Mouse (Mus musculus) stomach, embryonic 14.5 days (tissue): ENCODE measurements around the gene Gm47995. TPM values are rescaled to one million over a fixed set of nuclear protein-coding genes. Genes with fewer than 3 reads are reported as not detected.
A peak's percentile ranks its signal among the peaks of the same experiment; 100 is the strongest.

Experiments used
- ATAC-seq: fragments of 200-750 bp; cut with Nextera tagmentation; 2 replicates; pipeline ENCODE4 v1.8.0; 2017; ENCODE audit warnings: low read depth, moderate TSS enrichment; ENCODE audit not compliant: insufficient number of reproducible peaks, insufficient read depth, low FRiP score
- H3K27ac ChIP-seq: fragments of 300-500 bp; sonication (generic); 2 replicates; pipeline ENCODE4 v1.5.1; 2014; ENCODE audit warnings: mild to moderate bottlenecking, low read length, moderate library complexity, mixed read lengths
- H3K27me3 ChIP-seq: fragments of 300-500 bp; sonication (generic); 2 replicates; pipeline ENCODE4 v1.6.1; 2014; ENCODE audit warnings: low read length, control low read depth, mixed read lengths; ENCODE audit not compliant: control insufficient read depth, insufficient read depth
- H3K36me3 ChIP-seq: fragments of 300-500 bp; sonication (generic); 2 replicates; pipeline ENCODE4 v1.6.1; 2014; ENCODE audit warnings: mild to moderate bottlenecking, control low read depth, low read length, moderate library complexity, mixed read lengths; ENCODE audit not compliant: control insufficient read depth, insufficient read depth
- H3K4me1 ChIP-seq: fragments of 300-500 bp; sonication (generic); 2 replicates; pipeline ENCODE4 v1.6.1; 2014; ENCODE audit warnings: low read length, control low read depth, mixed read lengths; ENCODE audit not compliant: control insufficient read depth, insufficient read depth
- H3K4me2 ChIP-seq: fragments of 300-500 bp; sonication (generic); replicated peaks from 2 replicates; pipeline ENCODE4 v1.6.1; 2014; ENCODE audit warnings: low read depth, low read length, control low read depth
- H3K4me3 ChIP-seq: fragments of 300-500 bp; sonication (generic); 2 replicates; pipeline ENCODE4 v1.5.1; 2014; ENCODE audit warnings: low read depth, low read length, control low read depth
- H3K9ac ChIP-seq: fragments of 300-500 bp; sonication (generic); replicated peaks from 2 replicates; pipeline ENCODE4 v1.6.1; 2014; ENCODE audit warnings: low read depth, mild to moderate bottlenecking, control low read depth, low read length, moderate library complexity, mixed read lengths
- H3K9me3 ChIP-seq: fragments of 300-500 bp; sonication (generic); 2 replicates; pipeline ENCODE4 v1.6.1; 2016; ENCODE audit warnings: low read depth, low read length, control low read depth; ENCODE audit not compliant: control insufficient read depth
- WGBS: fragments of 180-500 bp; shearing (Covaris S2); extraction: QIAGEN DNeasy Blood & Tissue Kit; methylation state at CpG from one replicate; pipeline ENCODE4 v1.1.7; 2014; 5-methylcytosine and 5-hydroxymethylcytosine counted together
- polyA plus RNA-seq: library from polyadenylated mRNA; unstranded; fragments of >200 nt; fragmentation: Nextera tagmentation; extraction: Ambion mirVana; gene quantifications from 2 replicates; pipeline ENCODE4 v1.2.1, GENCODE M21; 2014

Gene Gm47995
- polyA plus RNA-seq, 1 experiment from 2014 or later: not detected

GRCm38 (mm10) chr1:151215985-151216384 lies 17.7 kb downstream of the Gm47995 start:
- WGBS: 46% methylated on average over 1 of the region's 1 CpGs
- Histone ChIP-seq H3K9ac (no peak overlapping the region), H3K27ac (no peak overlapping the region), H3K4me3 (no peak overlapping the region), H3K27me3 (no peaks in the 10 kb centered on the region), H3K36me3 (no peaks in the 10 kb centered on the region), H3K9me3 (no peaks in the 10 kb centered on the region), H3K4me2 (no peak overlapping the region), H3K4me1 (no peaks in the 10 kb centered on the region)
- peak; percentile 69; the same call in 1 of the 2 replicates for ATAC-seq

- Histone ChIP-seq H3K4me2 (no peak overlapping the region), H3K27ac (no peak overlapping the region), H3K36me3 (no peaks in the 10 kb centered on the region), H3K9ac (no peak overlapping the region), H3K9me3 (no peaks in the 10 kb centered on the region), H3K4me3 (no peak overlapping the region), H3K27me3 (no peaks in the 10 kb centered on the region), H3K4me1 (no peaks in the 10 kb centered on the region)
- no peak for ATAC-seq
- 59% methylated on average over 3 of the region's 3 CpGs for WGBS
These were observed 18.2 kb downstream of the Gm47995 start for GRCm38 (mm10) chr1:151216417-151216816.

GRCm38 (mm10) chr1:151219045-151219444 lies 20.8 kb downstream of the Gm47995 start:
- H3K27ac ChIP-seq: no peak overlapping the region
- H3K27me3 ChIP-seq: no peaks in the 10 kb centered on the region
- no peaks in the 10 kb centered on the region for H3K4me1 ChIP-seq
- H3K9me3 ChIP-seq: no peaks in the 10 kb centered on the region
- no peak for ATAC-seq
- no peak overlapping the region for H3K4me2 ChIP-seq
- H3K36me3 ChIP-seq: no peaks in the 10 kb centered on the region
- H3K9ac ChIP-seq: no peak overlapping the region
- H3K4me3 ChIP-seq: no peak overlapping the region
- WGBS: 90% methylated on average over 5 of the region's 5 CpGs

GRCm38 (mm10) chr1:151220098-151220497 lies 21.9 kb downstream of the Gm47995 start:
- Histone ChIP-seq H3K27ac (no peak overlapping the region), H3K4me3 (no peak overlapping the region), H3K27me3 (no peaks in the 10 kb centered on the region), H3K9me3 (no peaks in the 10 kb centered on the region), H3K4me1 (no peaks in the 10 kb centered on the region), H3K36me3 (no peaks in the 10 kb centered on the region), H3K4me2 (no peak overlapping the region), H3K9ac (no peak overlapping the region)
- no peak for ATAC-seq
- 69% methylated on average over 7 of the region's 7 CpGs for WGBS

- no peaks in the 10 kb centered on the region for H3K9me3 ChIP-seq
- H3K4me2 ChIP-seq: no peak overlapping the region
- H3K4me3 ChIP-seq: no peak overlapping the region
- H3K27ac ChIP-seq: no peak overlapping the region
- H3K27me3 ChIP-seq: no peaks in the 10 kb centered on the region
- ATAC-seq: no peak
- H3K9ac ChIP-seq: no peak overlapping the region
- no peaks in the 10 kb centered on the region for H3K4me1 ChIP-seq
- H3K36me3 ChIP-seq: no peaks in the 10 kb centered on the region
- WGBS: 86% methylated on average over 10 of the region's 10 CpGs
These were observed 24.5 kb downstream of the Gm47995 start for GRCm38 (mm10) chr1:151222561-151223267.

- H3K4me1 ChIP-seq: no peaks in the 10 kb centered on the region
- no peak for ATAC-seq
- no peak overlapping the region for H3K4me2 ChIP-seq
- H3K36me3 ChIP-seq: no peaks in the 10 kb centered on the region
- no peak overlapping the region for H3K27ac ChIP-seq
- 53% methylated on average over 1 of the region's 1 CpGs for WGBS
- no peak overlapping the region for H3K4me3 ChIP-seq
- no peaks in the 10 kb centered on the region for H3K27me3 ChIP-seq
- H3K9me3 ChIP-seq: no peaks in the 10 kb centered on the region
- H3K9ac ChIP-seq: no peak overlapping the region
These were observed 25.1 kb downstream of the Gm47995 start for GRCm38 (mm10) chr1:151223377-151223776.

GRCm38 (mm10) chr1:151224536-151224935 lies 26.3 kb downstream of the Gm47995 start:
- H3K36me3 ChIP-seq: no peaks in the 10 kb centered on the region
- H3K4me3 ChIP-seq: no peak overlapping the region
- no peak overlapping the region for H3K9ac ChIP-seq
- H3K4me2 ChIP-seq: no peak overlapping the region
- H3K4me1 ChIP-seq: no peaks in the 10 kb centered on the region
- no peak for ATAC-seq
- no peaks in the 10 kb centered on the region for H3K9me3 ChIP-seq
- H3K27me3 ChIP-seq: no peaks in the 10 kb centered on the region
- H3K27ac ChIP-seq: no peak overlapping the region
- 90% methylated on average over 1 of the region's 1 CpGs for WGBS

- no peak overlapping the region for H3K4me2 ChIP-seq
These were observed 29.3 kb downstream of the Gm47995 start for GRCm38 (mm10) chr1:151227506-151227905.

More at GRCm38 (mm10) chr1:151227506-151227905, 29.3 kb downstream of the Gm47995 start:
- no peak overlapping the region for H3K4me3 ChIP-seq
- no peaks in the 10 kb centered on the region for H3K4me1 ChIP-seq
- H3K27ac ChIP-seq: no peak overlapping the region
- H3K27me3 ChIP-seq: no peaks in the 10 kb centered on the region
- WGBS: 64% methylated on average over 8 of the region's 8 CpGs
- no peaks in the 10 kb centered on the region for H3K36me3 ChIP-seq
- H3K9me3 ChIP-seq: no peaks in the 10 kb centered on the region
- no peak overlapping the region for H3K9ac ChIP-seq
- no peak for ATAC-seq
